Mouse (Mus musculus) adrenal gland, adult (tissue): ENCODE results near the gene Txndc12.

Experiments used
- DNase-seq, 2 experiments: peaks; one replicate each; pipeline ENCODE4 v3.0.0; 2022 to 2023; ENCODE audit warnings: low spot score in 1 of 2; ENCODE audit not compliant: inconsistent age in 2 of 2

Txndc12 gene

GRCm38 (mm10) chr4:108845824-108846569 lies 11.6 kb downstream of the Txndc12 start:
- no peak for DNase-seq

GRCm38 (mm10) chr4:108847715-108848504 lies 13.5 kb downstream of the Txndc12 start, which contains the start of gene Kti12:
Gene Kti12, plus strand, starts transcription at chr4:108847785.
- peak; percentile 87 to 96 for DNase-seq

GRCm38 (mm10) chr4:108848505-108848848 lies 14.1 kb downstream of the Txndc12 start, which contains the start of gene A730015C16Rik:
Gene A730015C16Rik, minus strand, starts transcription at chr4:108848619.
- DNase-seq: no peak

- DNase-seq: no peak
These were observed 32.4 kb downstream of the Txndc12 start for GRCm38 (mm10) chr4:108866806-108867205.

- DNase-seq: peak; percentile 77 to 96
These were observed 35.5 kb downstream of the Txndc12 start for GRCm38 (mm10) chr4:108869730-108870374.

GRCm38 (mm10) chr4:108873746-108874145 lies 39.3 kb downstream of the Txndc12 start:
- no peak for DNase-seq

- no peak for DNase-seq
These were observed 43.5 kb downstream of the Txndc12 start for GRCm38 (mm10) chr4:108877901-108878300.

- DNase-seq: peak; percentile 61 to 71
These were observed 44.8 kb downstream of the Txndc12 start, which contains the start of gene Rab3b for GRCm38 (mm10) chr4:108878963-108879822. Gene Rab3b, plus strand, starts transcription at chr4:108879063.

GRCm38 (mm10) chr4:108883815-108884214 lies 49.4 kb downstream of the Txndc12 start:
- peak; percentile 35 to 53 for DNase-seq

- no peak for DNase-seq
These were observed 53.1 kb downstream of the Txndc12 start for GRCm38 (mm10) chr4:108887456-108887855.

- DNase-seq: no peak
These were observed 56.5 kb downstream of the Txndc12 start for GRCm38 (mm10) chr4:108890876-108891275.

GRCm38 (mm10) chr4:108900421-108900820 lies 66.0 kb downstream of the Txndc12 start:
- DNase-seq: no peak

- DNase-seq: no peak
These were observed 68.5 kb downstream of the Txndc12 start for GRCm38 (mm10) chr4:108902886-108903285.

GRCm38 (mm10) chr4:108903346-108903745 lies 68.9 kb downstream of the Txndc12 start:
- no peak for DNase-seq

GRCm38 (mm10) chr4:108904076-108904475 lies 69.7 kb downstream of the Txndc12 start:
- no peak for DNase-seq

GRCm38 (mm10) chr4:108904790-108905189 lies 70.4 kb downstream of the Txndc12 start:
- no peak for DNase-seq

GRCm38 (mm10) chr4:108905859-108906258 lies 71.5 kb downstream of the Txndc12 start:
- peak in 1 of 2 experiments; percentile 40 for DNase-seq

- DNase-seq: no peak
These were observed 73.1 kb downstream of the Txndc12 start for GRCm38 (mm10) chr4:108907475-108907874.

GRCm38 (mm10) chr4:108909872-108910425 lies 75.5 kb downstream of the Txndc12 start:
- DNase-seq: no peak
